Mouse (Mus musculus): ENCODE data around the gene Hhip.

Gene Hhip

GRCm38 (mm10) chr8:80057198-80058174 lies at the start of gene Hhip:
TSS of gene Hhip (minus strand) at chr8:80058006.
- DNase-seq = no peak

- DNase-seq = no peak
These were observed 29.2 kb upstream of the Hhip start for GRCm38 (mm10) chr8:80087021-80087420.

GRCm38 (mm10) chr8:80058193-80058592 lies 387 bp upstream of the Hhip start:
- DNase-seq = no peak

- no peak for DNase-seq
These were observed 1.3 kb downstream of the Hhip start for GRCm38 (mm10) chr8:80056331-80057070.

GRCm38 (mm10) chr8:80055777-80056176 lies 2.0 kb downstream of the Hhip start:
- DNase-seq = no peak

GRCm38 (mm10) chr8:80055094-80055493 lies 2.7 kb downstream of the Hhip start:
- no peak for DNase-seq

GRCm38 (mm10) chr8:80054216-80054615 lies 3.6 kb downstream of the Hhip start:
- DNase-seq = no peak

- DNase-seq = no peak
These were observed 5.0 kb downstream of the Hhip start for GRCm38 (mm10) chr8:80052838-80053237.

GRCm38 (mm10) chr8:80051494-80051893 lies 6.3 kb downstream of the Hhip start:
- DNase-seq = no peak

- no peak for DNase-seq
These were observed 8.4 kb downstream of the Hhip start for GRCm38 (mm10) chr8:80049256-80050005.

GRCm38 (mm10) chr8:80048256-80048655 lies 9.6 kb downstream of the Hhip start:
- no peak for DNase-seq

- no peak for DNase-seq
These were observed 20.1 kb downstream of the Hhip start for GRCm38 (mm10) chr8:80037644-80038253.

- no peak for DNase-seq
These were observed 25.2 kb downstream of the Hhip start for GRCm38 (mm10) chr8:80032604-80033003.

- DNase-seq = no peak
These were observed 26.2 kb downstream of the Hhip start for GRCm38 (mm10) chr8:80031330-80032293.

- no peak for DNase-seq
These were observed 28.2 kb downstream of the Hhip start for GRCm38 (mm10) chr8:80029631-80030030.

GRCm38 (mm10) chr8:80020469-80020868 lies 37.3 kb downstream of the Hhip start:
- no peak for DNase-seq

- no peak for DNase-seq
These were observed 42.0 kb downstream of the Hhip start for GRCm38 (mm10) chr8:80015818-80016217.

- DNase-seq = no peak
These were observed 53.4 kb downstream of the Hhip start for GRCm38 (mm10) chr8:80004421-80004820.

GRCm38 (mm10) chr8:80002313-80002712 lies 55.5 kb downstream of the Hhip start:
- DNase-seq = no peak

GRCm38 (mm10) chr8:79995075-79995474 lies 62.7 kb downstream of the Hhip start:
- DNase-seq = no peak

GRCm38 (mm10) chr8:79993507-79993906 lies 64.3 kb downstream of the Hhip start:
- no peak for DNase-seq
